Mouse (Mus musculus) mouse trophoblast stem cell (cell line): ENCODE measurements around the gene Itpr3.

ENCODE experiments used
- in situ Hi-C, 2 experiments: fragments of 300-500 bp; cut with MseI, MboI; formaldehyde crosslinking; loops; 2 replicates in 1 of 2; 3 replicates in 1 of 2; pipeline ENCODE4 v1.15.1; 2025

Gene Itpr3

DNA sequence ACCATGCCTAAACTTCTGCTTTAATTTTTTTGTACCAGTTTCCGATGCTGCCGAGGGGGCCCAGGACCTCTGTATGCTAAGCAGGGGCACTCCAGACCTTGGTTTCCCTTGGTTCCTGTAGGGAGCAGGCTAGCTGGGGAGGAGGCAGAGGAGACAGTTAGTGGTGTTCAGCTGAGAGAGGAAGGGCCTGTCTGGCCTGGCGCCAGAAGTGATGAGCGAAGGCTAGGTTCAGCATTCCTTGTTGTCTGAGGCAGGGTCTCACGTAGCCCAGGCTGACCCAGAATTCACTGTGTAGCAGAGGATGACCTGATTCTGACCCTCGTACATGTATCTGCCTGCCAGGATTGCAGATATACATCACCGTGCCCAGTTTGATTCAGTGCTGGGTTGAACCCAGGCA lies 13.8 kb downstream of the Itpr3 start:
- in situ Hi-C loops, result no loop called here

DNA sequence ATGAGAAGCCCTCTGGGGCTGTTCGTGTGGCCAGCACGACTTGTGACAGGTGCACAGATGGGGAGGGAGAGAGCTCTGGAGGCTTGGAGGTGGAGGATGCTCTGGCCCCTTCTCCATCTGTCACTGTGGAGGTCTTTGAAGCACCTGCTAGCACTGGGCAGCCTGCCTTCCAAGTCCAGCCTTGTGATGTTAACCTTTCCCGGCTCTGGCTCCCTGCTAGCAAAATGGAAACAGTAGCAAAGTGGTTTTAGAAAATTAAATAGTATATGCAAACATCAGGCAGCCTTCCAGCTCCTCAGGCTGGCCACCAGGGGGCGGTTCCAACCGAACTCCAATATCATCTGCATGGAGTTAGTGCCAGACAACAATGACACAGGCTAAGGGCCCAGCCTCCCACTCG lies 14.5 kb downstream of the Itpr3 start:
- in situ Hi-C loops, result no loop called here

DNA sequence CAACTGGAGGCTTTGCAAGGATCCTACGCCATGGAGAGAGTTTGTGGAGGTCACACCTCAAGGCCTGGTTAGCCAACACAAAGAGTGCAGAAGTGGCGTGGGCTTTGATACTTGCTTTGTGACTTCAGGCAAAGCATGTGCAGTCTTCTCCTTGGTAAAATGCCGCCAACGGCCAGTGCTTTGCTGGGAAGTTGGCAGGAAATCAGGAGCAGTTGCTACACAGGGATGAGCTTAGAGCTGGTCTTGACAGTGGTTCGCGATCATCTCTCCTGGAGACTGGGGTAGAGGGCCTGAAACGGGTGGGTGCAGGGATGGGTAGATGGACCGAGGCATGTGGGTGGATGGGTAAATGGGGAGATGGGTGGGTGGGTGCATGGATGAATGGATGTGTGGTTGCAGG lies 15.3 kb downstream of the Itpr3 start:
- in situ Hi-C loops, result no loop called here

DNA sequence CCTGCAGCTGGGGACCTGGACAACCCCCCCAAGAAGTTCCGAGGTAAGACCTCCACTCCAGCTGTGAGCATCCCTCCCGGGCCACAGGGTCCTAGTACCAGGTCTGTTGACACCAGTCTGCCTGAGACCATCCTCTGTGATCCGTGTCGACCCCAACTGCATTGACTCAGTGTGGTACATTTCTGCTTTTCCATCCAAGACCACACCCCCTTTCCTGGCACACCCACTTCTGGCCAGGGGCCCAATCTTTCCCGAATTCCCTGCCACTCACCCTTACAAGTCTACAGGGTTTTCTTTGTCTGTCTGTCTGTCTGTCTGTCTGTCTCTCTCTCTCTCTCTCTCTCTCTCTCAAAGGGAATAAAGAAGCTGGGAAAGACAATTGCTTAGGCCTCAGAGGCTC lies 16.0 kb downstream of the Itpr3 start:
- in situ Hi-C loops, result no loop called here

DNA sequence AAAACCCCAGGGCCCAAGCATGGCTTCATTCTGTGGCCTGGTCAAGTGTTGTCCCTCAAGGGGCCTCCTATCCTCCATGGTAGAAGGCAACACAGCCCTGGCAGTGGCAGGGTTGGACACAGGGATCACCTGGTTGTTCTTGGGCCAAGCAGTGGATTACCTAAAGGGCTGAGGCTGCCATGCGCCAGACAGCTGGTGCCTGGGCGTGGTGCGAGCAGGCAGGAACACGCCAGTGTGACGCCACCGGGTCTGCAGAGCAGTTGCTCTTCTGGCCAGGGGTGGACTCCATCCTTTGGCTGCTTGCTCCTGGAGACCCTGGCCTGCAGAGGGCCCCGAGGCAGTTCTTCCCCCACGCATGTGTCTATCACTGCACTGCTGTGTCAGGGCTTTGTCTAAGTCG lies 16.7 kb downstream of the Itpr3 start:
- in situ Hi-C loops, result no loop called here

DNA sequence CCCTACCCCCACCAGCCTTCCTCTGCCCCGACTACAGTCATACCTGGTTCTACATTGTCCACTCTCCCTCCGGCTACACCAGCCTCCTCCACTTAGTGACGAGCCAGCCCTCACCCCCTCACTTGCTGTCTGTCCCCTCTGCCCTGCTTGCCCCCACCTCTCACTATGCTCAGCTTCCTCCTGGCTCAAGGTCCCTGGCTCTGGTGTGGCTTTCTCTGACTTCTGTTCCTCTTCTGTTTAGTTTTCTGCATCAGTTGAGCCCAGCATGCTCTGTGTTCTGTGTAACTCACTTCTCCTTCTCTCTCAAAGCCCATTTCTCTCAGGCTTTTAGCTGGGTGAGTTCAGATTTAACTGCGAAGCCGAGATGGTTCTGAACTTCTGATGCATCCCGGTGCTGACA lies 17.1 kb downstream of the Itpr3 start:
- in situ Hi-C loops, result no loop called here

DNA sequence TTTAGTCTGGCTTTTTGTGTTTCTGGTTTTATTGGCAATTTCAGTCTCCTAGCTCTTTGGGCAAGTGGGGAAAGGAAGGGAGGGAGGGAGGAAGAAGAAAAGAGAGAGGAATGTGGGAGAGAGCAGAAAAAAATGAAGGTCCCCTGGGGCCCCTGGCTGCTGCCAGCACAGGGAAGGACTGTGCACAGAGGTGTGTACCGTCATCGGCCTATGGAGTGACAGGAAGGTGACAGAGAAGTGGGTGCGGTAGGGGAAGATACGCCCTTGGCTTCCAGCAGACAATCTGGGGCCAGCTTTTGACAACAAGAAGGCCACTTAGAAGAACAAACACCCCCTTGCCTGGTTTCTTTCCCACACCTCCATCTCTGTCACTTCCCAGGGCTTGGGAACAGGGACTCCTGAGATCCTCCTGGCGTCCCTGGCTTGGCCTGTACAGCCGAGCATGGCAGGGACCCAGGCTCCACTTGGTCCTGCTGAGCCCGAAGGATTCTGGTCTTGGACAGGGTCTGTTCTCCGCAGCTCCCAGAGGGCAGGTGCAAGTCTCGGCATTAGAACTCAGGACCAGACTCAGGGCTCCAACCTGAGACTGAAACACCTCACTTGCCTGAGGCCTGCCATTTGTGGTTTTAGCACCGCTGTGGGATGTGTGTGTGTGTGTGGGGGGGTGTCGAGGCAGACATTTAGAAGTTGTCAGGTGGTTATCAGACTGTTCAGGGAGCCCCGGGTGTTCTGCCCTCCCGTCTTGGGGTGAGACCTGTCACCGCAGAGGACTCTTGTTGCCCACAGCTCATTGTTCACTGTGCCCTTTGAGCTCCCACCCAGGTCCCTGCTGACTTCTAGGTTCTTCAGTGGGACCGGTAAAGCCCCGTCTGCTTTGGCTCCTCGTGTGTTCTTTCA lies 18.0 kb downstream of the Itpr3 start:
- in situ Hi-C loops, result no loop called here

DNA sequence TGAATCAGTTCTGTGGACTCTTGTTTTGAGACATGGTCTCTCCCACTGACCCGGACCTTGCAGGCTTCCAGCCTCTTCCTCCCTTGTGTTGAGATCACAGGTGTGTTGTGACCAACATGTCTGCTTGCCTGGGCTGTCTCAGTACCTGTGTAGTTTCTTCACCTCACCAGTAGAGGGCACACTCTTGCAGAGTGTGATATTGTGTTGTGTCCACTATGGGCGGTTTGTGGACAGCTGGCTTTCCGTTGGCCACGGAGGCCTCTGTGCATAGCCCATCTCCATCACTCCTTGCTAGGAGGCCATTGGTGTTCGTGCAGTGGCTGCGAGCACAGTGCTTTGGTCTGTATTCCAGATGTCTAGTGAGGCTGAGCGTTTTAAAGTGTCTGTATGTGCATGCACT lies 20.0 kb downstream of the Itpr3 start:
- in situ Hi-C loops, result no loop called here

DNA sequence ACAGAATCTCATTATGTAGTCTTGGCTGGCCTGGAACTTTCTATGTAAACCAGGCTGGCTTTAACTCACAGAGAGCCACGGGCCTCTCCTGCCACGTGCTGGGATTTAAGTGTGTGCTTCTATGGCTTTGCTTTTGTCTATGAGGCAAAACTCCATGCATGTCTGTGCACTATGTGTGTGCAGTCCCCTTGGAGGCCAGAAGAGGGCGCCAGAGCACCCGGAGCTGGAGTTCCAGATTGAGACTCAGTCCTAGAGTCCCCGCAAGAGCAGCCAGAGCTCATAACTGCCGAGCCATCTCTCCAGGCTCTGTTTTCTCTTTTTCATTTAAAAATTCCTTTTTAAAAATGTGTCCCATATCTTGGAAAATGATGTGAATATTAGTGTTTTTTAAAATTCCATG lies 20.8 kb downstream of the Itpr3 start:
- in situ Hi-C loops, result no loop called here

DNA sequence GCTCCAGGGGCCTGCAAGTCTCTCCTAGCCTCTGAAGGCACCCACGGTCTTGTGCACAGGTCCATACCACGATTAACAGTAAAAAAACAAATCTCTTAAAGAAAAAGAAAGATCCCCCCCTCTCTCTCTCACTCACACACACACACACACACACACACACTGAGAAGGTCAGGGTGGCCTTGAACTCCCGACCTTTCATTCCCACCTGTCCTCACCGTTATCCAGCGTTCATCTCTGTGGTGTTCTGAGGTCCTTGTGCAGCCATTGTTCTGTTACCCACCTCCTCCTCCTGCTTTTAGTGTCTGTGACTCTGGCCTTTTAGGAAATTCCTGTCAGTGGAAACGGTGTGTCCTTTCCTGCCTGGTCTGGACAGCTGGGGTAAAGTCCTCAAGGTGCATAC lies 21.4 kb downstream of the Itpr3 start:
- in situ Hi-C loops, result no loop called here

DNA sequence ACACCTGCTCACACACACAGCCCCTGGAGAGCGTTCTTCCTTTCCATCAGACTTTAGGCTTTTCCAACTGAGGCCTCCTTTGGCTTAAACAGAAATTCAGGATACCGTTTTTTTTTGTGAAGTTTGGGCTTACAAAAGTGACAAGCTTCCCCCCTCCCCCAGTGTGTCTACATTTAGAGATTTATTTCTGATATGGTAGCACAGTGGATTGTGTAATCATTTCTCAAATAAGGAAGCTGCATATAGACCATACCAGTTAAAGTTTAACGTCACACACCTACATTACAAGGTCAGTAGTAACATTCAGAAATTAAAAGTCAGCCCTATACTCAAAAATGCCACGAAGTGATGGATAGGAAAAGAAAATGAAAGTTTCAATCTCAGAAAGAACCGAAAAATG lies 24.8 kb downstream of the Itpr3 start:
- in situ Hi-C loops, result loop anchor here in 1 of 2 experiments (10.0 kb wide), 1 partner anchor 47 kb away; no protein-coding TSS in a partner anchor

DNA sequence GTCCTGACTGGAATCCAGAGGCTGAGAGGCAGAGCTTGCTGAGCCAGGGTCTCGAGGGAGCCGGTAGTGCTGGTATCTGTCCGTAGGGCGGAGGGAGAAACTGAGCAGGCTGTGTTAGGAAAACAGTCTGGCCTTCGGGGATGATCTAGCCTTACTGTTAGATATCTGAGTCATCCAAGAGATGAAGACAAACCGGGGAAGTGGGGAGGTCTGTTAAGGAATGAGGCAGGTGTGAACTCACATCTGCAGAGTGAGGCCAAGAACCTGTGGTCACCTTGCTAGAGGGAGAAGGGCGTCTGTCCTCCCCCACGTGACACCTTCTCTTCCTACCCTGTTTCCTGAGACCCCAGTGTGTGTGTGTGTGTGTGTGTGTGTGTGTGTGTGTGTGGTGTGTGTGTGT lies 25.7 kb downstream of the Itpr3 start:
- in situ Hi-C loops, result loop anchor here in 1 of 2 experiments (10.0 kb wide), 1 partner anchor 48 kb away; no protein-coding TSS in a partner anchor

DNA sequence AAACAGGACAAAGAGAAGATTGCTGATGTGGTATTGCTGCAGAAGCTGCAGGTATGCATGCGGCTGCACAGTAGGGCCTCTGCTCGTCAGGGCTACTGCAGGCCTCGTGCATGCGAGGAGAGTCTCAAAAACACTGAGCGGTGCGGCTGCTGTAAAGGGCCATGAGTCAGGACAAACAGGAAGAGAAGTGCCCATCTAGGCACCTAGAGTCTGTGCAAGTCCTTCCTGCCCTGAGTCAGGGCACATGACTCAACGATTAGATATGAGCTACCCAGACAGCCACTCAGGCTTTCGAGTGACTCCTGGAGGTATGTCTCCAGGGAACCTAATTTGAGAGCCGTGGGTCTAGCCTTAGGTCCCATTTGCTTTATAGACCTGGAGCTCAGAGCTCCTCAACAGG lies 26.5 kb downstream of the Itpr3 start:
- in situ Hi-C loops, result loop anchor here in 1 of 2 experiments (10.0 kb wide), 1 partner anchor 49 kb away; no protein-coding TSS in a partner anchor

DNA sequence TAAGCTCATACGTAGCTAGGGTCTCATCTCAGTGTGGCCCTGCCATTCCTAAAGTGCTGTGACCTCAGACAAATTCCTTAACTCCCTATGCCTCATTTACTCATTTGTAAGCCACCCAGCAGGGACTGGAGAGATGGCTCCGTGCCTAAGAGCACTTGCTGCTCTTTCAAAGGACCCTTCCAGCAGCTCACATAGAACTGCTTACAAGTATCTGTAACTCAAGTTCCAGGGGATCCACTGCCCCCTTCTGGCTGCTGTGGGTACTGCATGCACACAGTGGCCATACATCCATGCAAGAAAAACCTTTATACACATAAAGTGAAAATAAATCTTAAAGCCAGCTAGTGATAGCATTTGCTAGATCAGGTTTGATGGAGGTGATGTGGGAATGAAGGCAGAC lies 28.6 kb downstream of the Itpr3 start:
- in situ Hi-C loops, result loop anchor here in 1 of 2 experiments (10.0 kb wide), 1 partner anchor 51 kb away; no protein-coding TSS in a partner anchor

DNA sequence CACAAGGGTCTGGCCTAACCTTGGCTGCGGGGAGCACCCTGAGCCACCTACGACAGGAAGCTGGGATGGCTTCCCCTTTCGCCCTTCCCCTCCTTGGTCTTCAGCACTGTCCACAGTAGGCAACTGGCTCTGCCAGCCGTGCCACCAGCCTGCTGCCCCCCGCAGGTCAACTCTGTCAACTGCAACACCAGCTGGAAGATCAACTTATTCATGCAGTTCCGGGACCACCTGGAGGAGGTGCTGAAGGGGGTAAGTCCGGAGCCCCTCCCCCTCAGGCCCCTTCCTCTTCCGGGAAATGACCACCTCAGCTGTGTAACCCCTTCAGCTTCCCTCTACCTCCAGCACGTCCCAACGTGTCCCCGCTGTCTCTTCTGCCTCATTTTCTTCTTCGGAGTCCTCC lies 30.3 kb downstream of the Itpr3 start:
- in situ Hi-C loops, result loop anchor here in 1 of 2 experiments (10.0 kb wide), 1 partner anchor 53 kb away; no protein-coding TSS in a partner anchor

DNA sequence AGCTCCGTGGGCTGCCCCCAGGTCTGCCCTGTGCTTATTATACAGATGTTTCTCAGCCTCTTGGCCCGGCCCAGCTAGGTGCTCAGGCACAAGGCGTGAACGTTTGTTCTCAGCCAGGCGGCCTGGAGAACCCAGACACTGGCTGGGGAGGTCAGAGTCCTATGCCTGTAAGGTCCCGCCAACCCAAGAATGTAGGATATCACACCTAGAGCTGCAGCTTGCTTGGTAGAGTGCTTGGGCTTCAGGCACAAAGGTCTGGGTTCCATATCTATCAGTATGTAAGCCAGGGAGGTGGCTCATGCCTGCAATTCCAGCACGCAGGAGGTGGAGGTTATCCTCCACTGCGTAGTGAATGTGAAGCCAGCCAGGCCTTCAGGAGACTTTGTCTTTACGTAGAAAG lies 33.0 kb downstream of the Itpr3 start:
- in situ Hi-C loops, result no loop called here

DNA sequence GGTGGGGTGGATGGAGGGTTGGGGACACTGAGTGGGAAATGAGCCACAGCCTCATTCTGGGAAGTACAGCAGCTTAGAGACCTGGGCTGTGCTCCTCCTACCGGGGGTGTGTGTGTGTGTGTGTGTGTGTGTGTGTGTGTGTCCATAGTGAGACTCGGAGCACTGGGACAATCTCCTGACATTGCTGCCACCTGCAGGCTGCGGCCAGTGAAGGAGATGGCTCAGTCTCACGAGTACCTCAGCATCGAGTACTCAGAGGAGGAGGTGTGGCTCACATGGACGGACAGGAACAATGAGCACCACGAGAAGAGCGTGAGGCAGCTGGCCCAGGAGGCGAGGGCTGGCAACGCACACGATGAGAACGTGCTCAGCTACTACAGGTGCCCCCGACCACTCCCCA lies 38.6 kb downstream of the Itpr3 start:
- in situ Hi-C loops, result no loop called here

DNA sequence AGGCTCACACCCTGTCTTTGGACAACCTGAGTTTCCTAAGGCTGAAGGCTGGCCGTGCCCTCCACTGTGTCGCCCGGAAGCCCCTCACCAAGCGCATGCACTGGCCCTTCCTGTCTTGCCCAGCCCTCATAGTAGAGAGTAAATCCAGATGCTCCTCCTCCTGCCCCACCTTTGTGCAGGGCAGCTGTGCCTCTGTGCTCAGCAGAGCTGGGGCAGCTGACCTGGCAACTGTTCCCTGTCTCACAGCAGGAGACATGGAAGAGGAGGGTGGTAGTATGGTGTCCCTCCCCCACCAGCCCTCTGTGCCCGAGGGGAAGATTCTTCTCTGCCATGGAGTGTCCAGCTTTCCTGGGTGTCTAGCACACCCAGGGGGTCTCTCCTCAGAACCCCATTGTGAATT lies 44.6 kb downstream of the Itpr3 start:
- in situ Hi-C loops, result no loop called here

DNA sequence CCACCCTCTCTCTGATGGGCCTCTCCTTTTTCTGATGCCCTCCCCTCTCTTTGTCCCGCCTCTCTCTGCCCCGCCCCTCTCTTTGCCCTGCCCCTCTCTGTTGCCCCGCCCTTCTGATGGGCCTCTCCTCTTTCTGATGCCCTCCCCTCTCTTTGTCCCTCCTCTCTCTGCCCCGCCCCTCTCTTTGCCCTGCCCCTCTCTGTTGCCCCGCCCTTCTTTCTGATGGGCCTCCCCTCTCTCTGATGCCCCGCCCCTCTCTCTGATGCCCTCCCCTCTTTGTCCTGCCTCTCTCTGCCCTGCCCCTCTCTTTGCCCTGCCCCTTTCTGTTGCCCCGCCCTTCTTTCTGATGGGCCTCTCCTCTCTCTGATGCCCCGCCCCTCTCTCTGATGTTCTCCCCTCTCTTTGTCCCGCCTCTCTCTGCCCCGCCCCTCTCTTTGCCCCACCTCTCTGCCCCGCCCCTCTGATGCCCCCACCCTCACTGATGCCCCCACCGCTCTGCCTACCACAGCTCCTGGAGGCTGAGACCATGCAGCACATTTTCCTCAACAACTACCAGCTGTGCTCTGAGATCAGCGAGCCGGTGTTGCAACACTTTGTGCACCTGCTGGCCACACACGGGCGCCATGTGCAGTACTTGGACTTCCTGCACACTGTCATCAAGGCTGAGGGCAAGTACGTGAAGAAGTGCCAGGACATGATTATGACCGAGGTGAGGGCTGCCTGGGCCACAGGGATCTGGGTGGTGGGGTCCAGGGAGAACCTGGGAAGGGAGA lies 48.8 kb downstream of the Itpr3 start:
- in situ Hi-C loops, result no loop called here

DNA sequence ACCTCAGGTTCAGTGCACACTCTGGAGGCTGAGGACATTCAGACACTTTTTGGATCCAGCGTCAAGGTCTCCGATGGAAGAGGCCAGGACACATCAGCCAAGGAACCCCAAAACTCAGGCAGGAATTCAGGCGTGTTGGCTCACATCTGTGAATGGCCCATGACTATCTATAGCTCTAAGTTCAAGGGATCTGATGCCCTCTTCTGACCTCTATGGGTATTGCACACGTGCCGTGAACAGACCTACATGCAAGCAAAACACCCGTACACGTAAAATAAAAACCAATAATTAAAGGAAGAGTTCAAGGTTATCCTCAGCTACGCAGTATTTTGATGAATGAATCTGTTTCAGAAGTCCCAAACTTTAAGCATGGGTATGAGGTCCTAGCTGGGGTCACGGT lies 49.6 kb downstream of the Itpr3 start:
- in situ Hi-C loops, result no loop called here

DNA sequence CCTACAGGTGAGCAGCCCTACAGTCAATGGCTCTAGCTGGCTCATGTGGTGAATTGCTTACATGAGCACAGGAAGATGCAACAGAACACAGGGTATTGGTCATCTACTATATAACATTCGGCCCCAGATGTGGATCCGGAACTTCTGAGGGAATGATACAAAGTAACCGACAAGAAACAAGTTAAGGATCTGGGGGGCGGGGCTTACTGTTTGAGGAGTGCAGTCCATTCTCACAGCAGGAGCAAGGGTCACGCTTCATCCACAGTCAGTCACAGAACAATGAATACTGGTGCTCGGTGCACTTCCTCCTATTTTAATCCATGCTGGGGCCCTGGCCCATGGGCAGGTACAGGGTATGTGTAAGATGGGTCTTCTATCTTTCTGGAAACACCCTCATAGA lies 50.8 kb downstream of the Itpr3 start:
- in situ Hi-C loops, result no loop called here

DNA sequence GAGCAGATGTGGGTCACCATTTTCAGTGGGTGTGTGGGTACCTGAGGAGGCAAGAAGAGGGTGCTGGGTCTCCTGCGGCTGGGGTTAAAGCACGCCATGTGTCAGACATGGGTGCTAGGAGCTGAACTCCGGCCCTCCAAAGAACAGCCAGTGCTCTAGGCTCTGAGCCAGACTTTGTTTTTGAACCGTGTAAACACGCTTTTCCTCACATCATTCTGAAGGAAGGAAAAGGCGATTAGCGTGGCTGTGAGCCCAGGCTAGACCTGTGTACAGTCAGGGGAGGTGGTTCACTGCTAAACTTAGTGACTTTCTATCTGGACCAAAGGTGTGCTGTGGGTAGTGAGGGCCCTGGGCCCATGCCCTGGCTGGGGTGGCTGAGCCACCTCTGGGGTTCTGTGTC lies 53.0 kb downstream of the Itpr3 start:
- in situ Hi-C loops, result no loop called here
